Mouse (Mus musculus) heart, embryonic 10.5 days (tissue): ENCODE results near the gene Stx8. TPM values are rescaled to one million over a fixed set of nuclear protein-coding genes. Genes with fewer than 3 reads are reported as not detected.
A peak's percentile ranks its signal among the peaks of the same experiment; 100 is the strongest.

ENCODE experiments used
- DNase-seq: peaks from one replicate; pipeline ENCODE4 v3.0.0-alpha.2; 2017; ENCODE audit warnings: low spot score
- H3K27ac ChIP-seq: fragments of 300-500 bp; sonication (generic); 2 replicates; pipeline ENCODE4 v1.5.1; 2016; ENCODE audit warnings: mild to moderate bottlenecking
- H3K27me3 ChIP-seq: fragments of 300-500 bp; sonication (generic); 2 replicates; pipeline ENCODE4 v1.6.1; 2016; ENCODE audit warnings: mild to moderate bottlenecking; ENCODE audit not compliant: poor library complexity, insufficient read depth, severe bottlenecking
- H3K36me3 ChIP-seq: fragments of 300-500 bp; sonication (generic); 2 replicates; pipeline ENCODE4 v1.6.1; 2016; ENCODE audit warnings: mild to moderate bottlenecking, moderate library complexity
- H3K4me1 ChIP-seq: fragments of 300-500 bp; sonication (generic); 2 replicates; pipeline ENCODE4 v1.6.1; 2016; ENCODE audit warnings: mild to moderate bottlenecking
- H3K4me3 ChIP-seq: fragments of 300-500 bp; sonication (generic); 2 replicates; pipeline ENCODE4 v1.5.1; 2016; ENCODE audit warnings: mild to moderate bottlenecking, moderate library complexity
- H3K9me3 ChIP-seq: fragments of 300-500 bp; sonication (generic); 2 replicates; pipeline ENCODE4 v1.6.1; 2016; ENCODE audit warnings: mild to moderate bottlenecking, moderate library complexity
- WGBS: fragments of 180-500 bp; shearing (Covaris S2); methylation state at CpG from one replicate; pipeline ENCODE4 v1.1.7; 2016; 5-methylcytosine and 5-hydroxymethylcytosine counted together
- polyA plus RNA-seq: library from polyadenylated mRNA; unstranded; fragments of >200 nt; fragmentation: Nextera tagmentation; extraction: Ambion mirVana; gene quantifications from 2 replicates; pipeline ENCODE4 v1.2.1, GENCODE M21; 2016

The Stx8 gene
- polyA plus RNA-seq, 1 experiment from 2014 or later = 53.3 TPM

DNA sequence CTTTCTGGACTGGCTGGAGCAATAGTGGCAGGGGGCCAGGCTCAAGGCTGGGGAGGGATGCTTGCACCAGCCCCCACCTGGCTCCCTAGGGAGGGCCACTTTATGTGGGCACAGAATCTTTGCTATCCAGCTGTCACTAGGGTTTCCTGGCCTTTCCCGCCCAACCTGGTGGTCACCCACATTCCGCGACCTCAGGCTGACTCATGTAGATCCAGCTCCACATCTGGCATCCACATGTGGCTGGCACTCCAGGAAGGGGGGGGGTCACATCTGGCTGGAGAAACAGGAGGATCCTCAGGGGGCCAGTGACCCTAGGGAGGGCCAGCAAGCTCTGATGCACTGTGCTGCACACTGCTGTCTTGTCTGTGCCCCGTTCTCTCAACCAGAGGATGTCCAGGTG, 254.7 kb downstream of the Stx8 start:
- Histone ChIP-seq H3K4me1 (peaks cover 32% of the 10 kb centered on the region), H3K27ac (no peak overlapping the region), H3K9me3 (no peaks in the 10 kb centered on the region), H3K4me3 (no peak overlapping the region), H3K36me3 (no peaks in the 10 kb centered on the region), H3K27me3 (peaks cover 20% of the 10 kb centered on the region)
- 69% methylated on average over 4 of the region's 4 CpGs for WGBS
- DNase-seq = no peak

DNA sequence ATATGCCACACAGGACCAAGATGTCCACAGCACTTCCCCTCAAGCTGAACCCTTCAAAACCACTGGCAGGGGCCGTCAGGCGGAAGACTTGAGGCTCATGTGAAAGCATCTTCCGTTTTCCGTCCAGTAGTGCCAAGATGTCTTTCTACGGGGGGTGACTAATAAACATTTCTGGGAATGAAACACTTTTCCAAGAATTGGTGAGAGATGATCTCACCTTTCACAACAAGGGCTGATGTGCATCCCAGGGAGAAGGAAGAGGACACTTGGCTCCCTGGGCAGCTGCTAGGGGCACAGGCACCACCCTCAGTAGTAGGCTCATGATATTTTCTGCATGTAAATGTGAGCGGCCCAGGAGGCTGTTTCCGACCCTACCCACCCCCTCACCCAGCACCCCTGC, 256.2 kb downstream of the Stx8 start:
- Histone ChIP-seq H3K4me3 (no peak overlapping the region), H3K4me1 (peaks cover 22% of the 10 kb centered on the region), H3K9me3 (no peaks in the 10 kb centered on the region), H3K36me3 (no peaks in the 10 kb centered on the region; the same call in 1 of the 2 replicates), H3K27me3 (peaks cover 26% of the 10 kb centered on the region), H3K27ac (no peak overlapping the region)
- DNase-seq = no peak
- WGBS = 80% methylated on average over 7 of the region's 7 CpGs

DNA sequence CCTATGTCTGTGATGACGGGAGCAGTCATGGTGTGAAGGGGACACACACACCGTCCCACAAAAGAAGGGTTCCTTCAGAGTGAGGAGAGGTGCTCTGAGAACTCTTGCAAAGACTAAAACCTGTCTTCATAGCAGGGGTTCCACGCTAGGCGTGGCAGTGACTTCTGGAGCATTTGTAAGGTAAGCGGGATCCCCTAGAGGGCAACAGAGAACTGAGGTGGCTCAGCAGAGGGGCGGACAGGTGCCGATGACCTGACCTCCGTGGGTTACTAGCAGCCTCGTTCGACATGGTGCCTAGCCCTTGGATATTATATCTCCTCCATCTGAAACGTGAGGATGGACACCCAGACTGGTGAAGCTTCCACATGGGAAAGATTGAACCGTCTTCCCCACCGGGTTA, 257.1 kb downstream of the Stx8 start:
- H3K27me3 ChIP-seq = peaks cover 32% of the 10 kb centered on the region
- H3K36me3 ChIP-seq = no peaks in the 10 kb centered on the region; the same call in 1 of the 2 replicates
- peaks cover 13% of the 10 kb centered on the region for H3K4me1 ChIP-seq
- no peak overlapping the region for H3K4me3 ChIP-seq
- no peaks in the 10 kb centered on the region for H3K9me3 ChIP-seq
- no peak for DNase-seq
- no peak overlapping the region for H3K27ac ChIP-seq
- WGBS = 34% methylated on average over 13 of the region's 13 CpGs

DNA sequence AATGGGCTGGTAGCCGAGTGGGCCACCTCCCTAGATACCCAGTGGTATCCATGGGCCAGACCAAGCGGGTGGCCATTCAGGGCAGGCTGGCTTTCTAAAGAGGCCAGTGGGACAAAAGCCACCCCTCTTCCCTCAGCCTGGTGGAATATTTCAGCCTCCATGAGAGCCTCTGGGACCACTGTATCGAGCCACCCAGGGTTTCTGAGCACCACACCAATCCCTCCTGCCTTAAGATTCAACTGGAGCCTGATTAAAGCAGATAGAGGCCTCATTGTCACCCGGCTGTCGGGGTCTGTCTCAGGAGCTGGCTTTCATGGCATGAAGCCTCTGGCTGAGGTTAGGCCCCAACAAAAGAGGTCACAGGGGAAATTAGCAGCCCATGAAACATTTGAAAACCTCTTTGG, 260.7 kb downstream of the Stx8 start:
- H3K27ac ChIP-seq = no peak overlapping the region; the same call in 1 of the 2 replicates
- H3K27me3 ChIP-seq = peaks cover 34% of the 10 kb centered on the region; the same call in 1 of the 2 replicates
- H3K9me3 ChIP-seq = no peaks in the 10 kb centered on the region
- no peaks in the 10 kb centered on the region; the same call in 1 of the 2 replicates for H3K36me3 ChIP-seq
- WGBS = 79% methylated on average over 5 of the region's 5 CpGs
- H3K4me3 ChIP-seq = no peak overlapping the region
- peaks cover 9% of the 10 kb centered on the region for H3K4me1 ChIP-seq
- DNase-seq = no peak

DNA sequence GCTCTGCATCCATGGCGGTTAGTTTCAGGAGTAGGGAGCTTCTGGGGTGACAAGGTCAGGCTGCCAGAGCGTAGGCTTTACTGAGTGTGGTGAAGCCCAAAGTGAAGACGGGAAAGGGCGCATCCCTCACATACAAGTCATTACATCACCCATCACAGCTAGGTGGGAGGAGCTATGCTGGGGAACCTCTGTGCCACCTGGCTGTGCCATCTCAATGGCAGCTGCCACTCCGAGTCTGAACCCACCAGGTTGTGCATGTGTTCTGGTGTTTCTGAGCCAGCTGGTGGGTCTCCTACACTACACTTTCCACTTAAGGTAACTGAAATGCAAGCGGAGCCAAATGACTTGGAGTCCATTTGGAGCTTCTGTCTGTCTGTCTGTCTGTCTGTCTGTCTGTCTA, 261.8 kb downstream of the Stx8 start:
- H3K27me3 ChIP-seq = peaks cover 29% of the 10 kb centered on the region; the same call in 1 of the 2 replicates
- H3K9me3 ChIP-seq = no peaks in the 10 kb centered on the region
- 90% methylated on average over 6 of the region's 6 CpGs for WGBS
- DNase-seq = no peak
- no peaks in the 10 kb centered on the region; the same call in 1 of the 2 replicates for H3K36me3 ChIP-seq
- no peak overlapping the region for H3K27ac ChIP-seq
- no peak overlapping the region for H3K4me3 ChIP-seq
- peaks cover 9% of the 10 kb centered on the region for H3K4me1 ChIP-seq

DNA sequence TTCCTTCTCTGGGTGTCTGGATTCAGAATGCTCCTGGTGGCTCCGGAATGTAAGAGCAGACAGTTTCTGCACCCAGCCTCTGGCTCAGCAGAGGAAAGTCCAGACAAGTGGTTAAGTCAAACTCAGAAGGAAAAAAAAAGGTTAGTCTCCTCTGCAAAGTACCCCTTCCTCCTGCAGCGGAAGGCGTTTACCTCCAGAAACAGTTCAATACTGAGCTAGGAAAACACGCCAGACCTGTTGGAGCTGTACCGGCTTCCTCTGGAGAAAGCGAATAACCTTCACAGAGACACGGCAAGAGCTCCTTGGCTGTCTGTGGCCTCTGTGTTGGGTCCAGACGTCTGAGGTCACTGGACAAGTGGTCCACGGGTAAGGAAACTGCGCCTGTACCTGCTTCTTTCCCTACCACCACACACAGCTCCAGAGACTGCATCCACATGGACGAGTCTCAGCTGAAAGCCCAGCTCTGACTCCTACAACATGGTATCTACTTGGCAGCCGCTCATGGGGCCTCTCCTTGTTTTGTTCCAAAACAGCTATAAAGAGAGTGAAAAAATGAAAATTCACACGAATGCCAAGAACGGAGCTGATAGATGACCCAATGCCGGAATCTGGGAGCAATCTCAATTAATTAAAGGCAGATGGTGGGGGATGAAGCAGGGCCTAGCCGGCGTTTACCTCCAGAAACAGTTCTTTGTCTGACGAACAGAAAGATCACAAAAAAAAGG, 263.1 kb downstream of the Stx8 start:
- 67% methylated on average over 18 of the region's 18 CpGs for whole genome bisulfite sequencing
- DNase-seq = no peak
- H3K27ac ChIP-seq = no peak overlapping the region; the same call in 1 of the 2 replicates
- no peaks in the 10 kb centered on the region for H3K9me3 ChIP-seq
- H3K27me3 ChIP-seq = peaks cover 29% of the 10 kb centered on the region
- H3K4me3 ChIP-seq = no peak overlapping the region
- H3K36me3 ChIP-seq = no peaks in the 10 kb centered on the region; the same call in 1 of the 2 replicates
- peaks cover 9% of the 10 kb centered on the region for H3K4me1 ChIP-seq

DNA sequence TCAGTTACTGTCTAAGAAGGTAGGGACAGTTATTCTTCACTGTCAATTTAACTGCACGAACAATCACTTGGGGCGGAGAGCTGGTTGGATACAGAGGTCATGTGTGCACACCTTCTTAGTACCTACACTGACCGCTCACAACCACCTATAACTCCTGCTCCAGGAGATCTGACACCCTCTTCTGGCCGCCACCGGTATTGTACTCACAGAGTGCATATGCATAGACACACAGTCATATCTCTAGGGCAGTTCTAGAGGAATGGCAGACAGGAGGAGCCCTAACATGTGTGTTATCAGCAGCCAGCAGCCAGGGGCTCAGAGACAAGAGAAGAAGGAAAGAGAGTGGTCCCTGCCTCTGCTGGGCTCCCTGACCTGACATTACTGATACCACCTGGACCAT, 265.6 kb downstream of the Stx8 start:
- H3K36me3 ChIP-seq = peaks cover 1% of the 10 kb centered on the region; the same call in 1 of the 2 replicates
- WGBS = 95% methylated on average over 5 of the region's 5 CpGs
- no peaks in the 10 kb centered on the region for H3K9me3 ChIP-seq
- no peak overlapping the region for H3K27ac ChIP-seq
- peaks cover 21% of the 10 kb centered on the region for H3K27me3 ChIP-seq
- DNase-seq = no peak
- H3K4me1 ChIP-seq = peaks cover 6% of the 10 kb centered on the region
- no peak overlapping the region for H3K4me3 ChIP-seq

DNA sequence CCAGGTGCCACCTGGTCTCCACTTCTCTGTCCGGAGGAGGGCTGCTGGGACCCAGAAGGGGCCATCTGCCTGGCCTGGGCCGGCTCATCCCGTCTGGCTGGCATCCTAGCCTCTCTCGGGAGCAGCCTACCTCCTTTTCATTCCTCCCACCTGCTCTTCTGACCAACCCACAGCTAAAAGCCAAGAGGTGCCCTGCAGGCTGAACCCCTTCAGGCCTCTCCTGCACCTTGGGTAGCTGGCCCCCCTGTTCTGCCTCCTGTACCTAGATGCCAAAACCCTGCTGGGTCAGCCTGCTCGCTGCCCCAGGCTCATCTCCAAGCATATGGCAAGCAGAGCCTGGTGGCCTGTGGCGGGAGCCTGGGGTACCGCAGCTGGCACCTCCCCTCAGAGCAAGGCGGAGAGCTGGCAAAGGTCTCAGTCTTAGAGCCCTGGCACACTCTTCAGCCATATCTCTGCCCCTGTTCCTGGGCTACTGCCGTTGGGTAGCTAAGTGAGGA, 267.5 kb downstream of the Stx8 start:
- DNase-seq = no peak
- Histone ChIP-seq H3K27ac (peak overlapping the region; percentile 7; the same call in 1 of the 2 replicates), H3K9me3 (no peaks in the 10 kb centered on the region), H3K4me3 (no peak overlapping the region), H3K36me3 (peaks cover 2% of the 10 kb centered on the region; the same call in 1 of the 2 replicates), H3K27me3 (peaks cover 20% of the 10 kb centered on the region), H3K4me1 (peaks cover 9% of the 10 kb centered on the region)
- WGBS = 79% methylated on average over 9 of the region's 9 CpGs

DNA sequence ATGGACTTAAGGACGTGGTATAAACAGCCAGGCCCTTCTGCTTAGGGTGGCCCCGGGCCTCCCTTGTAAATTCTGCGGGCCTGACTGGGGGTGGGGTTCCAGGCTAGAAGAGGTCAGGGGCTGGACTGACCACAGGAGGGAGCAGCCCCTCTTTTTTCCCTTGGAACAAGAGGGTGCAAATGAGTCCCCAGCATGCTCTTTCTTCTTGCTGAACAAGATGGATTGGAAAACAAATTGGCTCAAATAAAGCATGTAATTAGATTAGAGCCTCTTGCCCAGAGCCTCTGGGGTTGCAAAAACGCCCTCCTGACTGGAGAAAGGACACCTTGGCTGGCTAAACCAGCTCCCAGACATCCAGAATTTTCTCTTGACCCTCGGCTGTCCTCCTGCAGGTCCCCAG, 273.8 kb downstream of the Stx8 start:
- Histone ChIP-seq H3K9me3 (no peaks in the 10 kb centered on the region), H3K27ac (no peak overlapping the region), H3K36me3 (peaks cover 10% of the 10 kb centered on the region; the same call in 1 of the 2 replicates), H3K4me1 (peaks cover 26% of the 10 kb centered on the region), H3K4me3 (no peak overlapping the region), H3K27me3 (peaks cover 10% of the 10 kb centered on the region)
- 49% methylated on average over 5 of the region's 5 CpGs for WGBS
- no peak for DNase-seq

DNA sequence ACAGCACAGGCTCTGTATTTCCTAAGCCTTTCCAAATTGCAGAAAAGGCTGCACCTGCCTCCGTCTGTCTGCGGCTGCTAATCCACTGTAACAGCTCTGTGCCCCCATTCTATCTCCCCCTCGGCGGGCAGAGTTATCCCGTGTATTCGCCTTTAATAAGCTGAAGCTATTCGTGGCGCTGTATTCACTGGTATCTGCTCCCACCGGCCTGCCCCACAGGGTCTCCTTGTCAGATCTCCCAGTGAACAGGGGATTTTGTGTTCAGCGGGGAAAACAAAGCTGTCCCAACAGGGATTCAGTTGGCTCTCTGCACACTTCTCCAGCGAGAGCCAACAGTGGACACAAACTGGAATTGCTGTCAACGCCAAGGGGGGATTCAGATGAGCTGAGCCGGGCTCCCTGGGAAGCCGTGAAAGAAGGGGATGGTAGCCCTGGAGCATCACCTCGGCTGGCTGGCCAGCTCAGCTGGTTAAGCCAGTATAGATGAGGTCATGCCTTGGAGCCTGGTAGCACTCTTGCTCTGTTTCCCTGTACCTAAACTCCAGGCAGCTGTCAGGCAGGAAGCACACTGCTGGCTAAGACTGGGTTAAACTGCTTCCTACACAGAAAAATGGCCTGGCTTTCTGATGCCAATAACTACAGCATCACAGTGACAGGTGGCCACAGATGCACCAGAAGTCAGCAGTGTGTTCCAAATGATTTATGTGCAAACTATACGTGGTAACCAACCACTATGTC, 278.4 kb downstream of the Stx8 start:
- Histone ChIP-seq H3K36me3 (peaks cover 8% of the 10 kb centered on the region; the same call in 1 of the 2 replicates), H3K4me3 (no peak overlapping the region), H3K4me1 (peaks cover 12% of the 10 kb centered on the region), H3K9me3 (no peaks in the 10 kb centered on the region), H3K27ac (no peak overlapping the region), H3K27me3 (peaks cover 9% of the 10 kb centered on the region)
- no peak for DNase-seq
- WGBS = 66% methylated on average over 16 of the region's 16 CpGs

DNA sequence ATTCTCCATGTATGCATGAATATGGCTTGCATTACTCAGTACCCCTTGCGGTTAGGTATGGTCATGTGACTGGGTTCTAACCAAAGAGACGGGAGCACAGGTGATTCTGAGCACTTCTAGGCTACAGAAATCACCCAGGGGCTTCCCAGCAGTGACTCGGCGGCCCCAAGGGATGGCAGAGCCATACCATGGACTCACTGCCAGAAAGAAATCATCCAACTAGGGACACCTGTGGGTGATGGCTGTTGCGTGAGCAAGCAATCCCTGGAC, 278.9 kb downstream of the Stx8 start:
- no peaks in the 10 kb centered on the region for H3K9me3 ChIP-seq
- peaks cover 6% of the 10 kb centered on the region for H3K4me1 ChIP-seq
- H3K36me3 ChIP-seq = peaks cover 8% of the 10 kb centered on the region; the same call in 1 of the 2 replicates
- H3K4me3 ChIP-seq = no peak overlapping the region
- no peak for DNase-seq
- 86% methylated on average over 5 of the region's 5 CpGs for WGBS
- no peak overlapping the region for H3K27ac ChIP-seq
- peaks cover 9% of the 10 kb centered on the region for H3K27me3 ChIP-seq

DNA sequence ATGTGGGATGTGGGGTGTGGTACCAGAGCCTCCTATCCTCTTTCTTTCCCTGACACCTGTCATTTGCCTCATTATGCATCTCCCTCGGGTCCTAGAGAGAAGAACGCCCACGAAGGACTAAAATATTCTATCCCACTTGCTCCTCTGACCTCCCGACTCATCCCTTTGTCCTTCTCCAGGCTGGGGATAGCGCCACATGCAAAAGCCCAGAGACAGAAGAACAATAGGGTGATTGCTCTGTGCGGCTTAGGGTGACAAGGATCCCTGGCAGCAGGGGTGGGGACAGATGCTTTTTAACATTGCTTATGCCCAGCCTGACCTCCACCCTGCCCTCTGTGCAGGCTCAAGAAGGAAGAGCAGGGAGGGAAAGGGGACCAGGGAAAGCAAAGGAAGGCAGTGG, 281.9 kb downstream of the Stx8 start:
- H3K9me3 ChIP-seq = no peaks in the 10 kb centered on the region
- DNase-seq = no peak
- 60% methylated on average over 6 of the region's 6 CpGs for whole genome bisulfite sequencing

DNA sequence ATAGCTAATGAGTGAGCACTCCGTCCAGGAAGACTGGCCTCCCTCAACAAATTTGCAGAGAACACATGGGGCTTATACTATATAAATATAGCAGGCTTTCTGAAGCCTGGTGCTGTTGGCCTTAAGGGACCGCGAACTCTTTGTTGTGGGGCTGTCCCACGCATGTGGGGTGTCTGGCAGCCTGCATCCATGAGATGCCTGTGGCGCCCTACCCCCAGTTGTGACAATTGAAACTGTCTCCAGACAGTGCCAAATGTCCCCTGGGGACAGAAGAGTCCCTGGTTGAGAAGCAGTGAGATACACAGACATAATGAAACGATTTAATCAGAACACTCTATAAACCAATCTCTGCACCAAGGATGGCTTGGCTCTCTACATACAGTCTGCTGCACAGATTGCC, 284.1 kb downstream of the Stx8 start:
- DNase-seq = no peak
- H3K27me3 ChIP-seq = peaks cover 9% of the 10 kb centered on the region; the same call in 1 of the 2 replicates
- WGBS = 87% methylated on average over 6 of the region's 6 CpGs
- H3K27ac ChIP-seq = no peak overlapping the region
- H3K36me3 ChIP-seq = no peaks in the 10 kb centered on the region; the same call in 1 of the 2 replicates
- no peaks in the 10 kb centered on the region for H3K9me3 ChIP-seq
- no peaks in the 10 kb centered on the region for H3K4me1 ChIP-seq
- H3K4me3 ChIP-seq = no peak overlapping the region

More for the DNA sequence above, 281.9 kb downstream of the Stx8 start:
- H3K36me3 ChIP-seq = peaks cover 8% of the 10 kb centered on the region; the same call in 1 of the 2 replicates
- H3K27ac ChIP-seq = no peak overlapping the region
- no peaks in the 10 kb centered on the region; the same call in 1 of the 2 replicates for H3K4me1 ChIP-seq
- no peak overlapping the region for H3K4me3 ChIP-seq
- peaks cover 9% of the 10 kb centered on the region; the same call in 1 of the 2 replicates for H3K27me3 ChIP-seq
